8 mouse cellular contexts compared by ENCODE assay signal in genomic region chr1:58713081-58713892, GRCm38 (mm10). TPM values are rescaled to one million over a fixed set of nuclear protein-coding genes. Genes with fewer than 3 reads are reported as not detected.
DNase-seq lines count a peak whose midpoint lies in the region; ATAC-seq lines count a peak whose summit lies in the region.

No protein-coding gene starts in this region.

- intact Hi-C loops in left cerebral cortex, postnatal 4 days (cut with DNase I), result no loop called here

- H3K4me3 ChIP-seq in hindbrain, embryonic 15.5 days, result peak overlapping the region; percentile 70

- peaks cover 18% of the 10 kb centered on the region for H3K4me1 ChIP-seq in hindbrain, embryonic 15.5 days (replicated peaks)

- H3K9me3 ChIP-seq in hindbrain, embryonic 15.5 days, result no peaks in the 10 kb centered on the region

- 0 out of 2 replicates have a peak, but pooled peaks have one; percentile 13 for ATAC-seq in hindbrain, embryonic 15.5 days (ENCODE audit: low FRiP score, low read depth)
- ATAC-seq in megakaryocyte-erythroid progenitor cell, adult 5-6 weeks (replicated peaks; ENCODE audit: low FRiP score, low TSS enrichment, poor library complexity, severe bottlenecking), result 0 out of 2 replicates have a peak, but pooled peaks have one; percentile 9
- ATAC-seq in activated CD4-positive, CD25-positive, alpha-beta regulatory T cell, adult 4 months, result no peak

- 6% methylated on average over 30 of the region's 31 CpGs for WGBS in hindbrain, embryonic 15.5 days

- DNase-seq in adrenal gland, adult (ENCODE audit: inconsistent age in 2 of 2, low spot score in 1 of 2), result peak; percentile 74 to 91
- DNase-seq in cerebellum, postnatal 14 days, result peak; percentile 66 to 75
- peak; percentile 47 to 54 for DNase-seq in gastrocnemius, adult 8-10 months (ENCODE audit: low spot score in 2 of 2)
- peak; percentile 59 for DNase-seq in left cerebral cortex, postnatal 4 days
- peak; percentile 29 for DNase-seq in right cerebral cortex, postnatal 14 days

- H3K36me3 ChIP-seq in hindbrain, embryonic 15.5 days, result no peaks in the 10 kb centered on the region

- H3K27me3 ChIP-seq in hindbrain, embryonic 15.5 days, result no peaks in the 10 kb centered on the region

- peak overlapping the region; percentile 60 for H3K4me2 ChIP-seq in hindbrain, embryonic 15.5 days

- peak overlapping the region; percentile 76 for H3K27ac ChIP-seq in hindbrain, embryonic 15.5 days (replicated peaks)

- peak overlapping the region; percentile 26 for H3K9ac ChIP-seq in hindbrain, embryonic 15.5 days

RNA-seq across cellular contexts. Expression of gene Cflar, which starts 2.0 kb away (rescaled TPM):
- total RNA-seq in gastrocnemius, adult 8-10 months (2022), result 10 to 100 TPM; 31.3 to 39.7 (median 38.9) TPM
- polyA plus RNA-seq in hindbrain, embryonic 15.5 days (2015; fragmentation: Nextera tagmentation; extraction: Ambion mirVana), result 17.2 and 17.3 TPM in 2 replicates
- 10 to 100 TPM; 25.7 to 38.9 TPM for total RNA-seq in left cerebral cortex, postnatal 4 days (2021)
- total RNA-seq in megakaryocyte-erythroid progenitor cell, adult 5-6 weeks (2014; fragmentation: Nextera tagmentation), result 51.7 and 65.3 TPM in 2 replicates
- total RNA-seq in megakaryocyte-erythroid progenitor cell, adult 5-6 weeks (2017), result 26.9 and 53.4 TPM in 2 replicates
- polyA plus RNA-seq in activated CD4-positive, CD25-positive, alpha-beta regulatory T cell, adult 4 months (2017; shearing (Covaris generic)), result 100 to 1,000 TPM; 172 to 177 TPM

RNA-seq across cellular contexts. Expression of gene Als2cr12, which starts 17.5 kb away (rescaled TPM):
- total RNA-seq in gastrocnemius, adult 8-10 months (2022), result not detected
- polyA plus RNA-seq in hindbrain, embryonic 15.5 days (2015; fragmentation: Nextera tagmentation; extraction: Ambion mirVana), result not detected in 2 replicates
- not detected for total RNA-seq in left cerebral cortex, postnatal 4 days (2021)
- not detected in 2 replicates for total RNA-seq in megakaryocyte-erythroid progenitor cell, adult 5-6 weeks (2014; fragmentation: Nextera tagmentation)
- total RNA-seq in megakaryocyte-erythroid progenitor cell, adult 5-6 weeks (2017), result not detected in 2 replicates
- not detected for polyA plus RNA-seq in activated CD4-positive, CD25-positive, alpha-beta regulatory T cell, adult 4 months (2017; shearing (Covaris generic))

Comparison
In these comparisons a context has a peak if more than half of its experiments do, and no peak if none do; other contexts are left out.
1. DNase-seq: peak in every context shown above with its lines; median percentile 82 in adrenal gland, adult; 70 in cerebellum, postnatal 14 days; 59 in left cerebral cortex, postnatal 4 days; 50 in gastrocnemius, adult 8-10 months; 29 in right cerebral cortex, postnatal 14 days.